Mouse (Mus musculus): Measurements from ENCODE around the gene Zswim3.

GRCm38 (mm10) chr2:164861094-164861493 lies 56.2 kb downstream of the Zswim3 start:
- TF ChIP-seq CTCF (IDR thresholded peaks at IDR 0.05; ENCODE audit: extremely low read depth, insufficient read depth, low read length) (no peak), POLR2A (IDR thresholded peaks at IDR 0.05; ENCODE audit: extremely low read depth, insufficient read depth, low read length) (no peak)

All from cortical plate, adult 2 months (tissue).